Mouse (Mus musculus): Measurements from ENCODE around the gene Galntl6.

- TF ChIP-seq POLR2A (IDR thresholded peaks at IDR 0.05; ENCODE audit: insufficient read length, low read depth) = no peak
- no peak for TF ChIP-seq E2F4 (IDR thresholded peaks at IDR 0.05; ENCODE audit: insufficient read depth)
- TF ChIP-seq MYOG (IDR thresholded peaks at IDR 0.05; ENCODE audit: control insufficient read depth in 1 of 3, insufficient read depth in 1 of 3, insufficient read length in 2 of 3, low read depth in 2 of 3) = no peak
- TF ChIP-seq TCF12 (IDR thresholded peaks at IDR 0.05; ENCODE audit: insufficient read depth, poor library complexity, severe bottlenecking) = no peak
- no peak for TF ChIP-seq TCF3 (IDR thresholded peaks at IDR 0.05; ENCODE audit: insufficient read length, low read depth)
- TF ChIP-seq POLR2AphosphoS2 (IDR thresholded peaks at IDR 0.05; ENCODE audit: insufficient read length, low read depth) = no peak
- no peak for TF ChIP-seq MAX (IDR thresholded peaks at IDR 0.05; ENCODE audit: low read depth)
- no peak for TF ChIP-seq CEBPB (IDR thresholded peaks at IDR 0.05; ENCODE audit: insufficient read depth, poor library complexity, severe bottlenecking)
- TF ChIP-seq USF1 (IDR thresholded peaks at IDR 0.05; ENCODE audit: low read depth) = no peak
- TF ChIP-seq SRF (IDR thresholded peaks at IDR 0.05; ENCODE audit: control insufficient read depth, insufficient read length, low read depth) = no peak
Measured at GRCm38 (mm10) chr8:57728276-57728675, 1184.2 kb downstream of the Galntl6 start.

Data from myocyte (in vitro differentiated cells).